Mouse (Mus musculus) stomach, postnatal 0 days (tissue): ENCODE results near the gene Nfrkb. TPM values are rescaled to one million over a fixed set of nuclear protein-coding genes. Genes with fewer than 3 reads are reported as not detected.

Experiments
- ATAC-seq: fragments of 200-750 bp; cut with Nextera tagmentation; 2 replicates; pipeline ENCODE4 v1.8.0; 2017; ENCODE audit not compliant: low FRiP score, low TSS enrichment
- DNase-seq: peaks from one replicate; pipeline ENCODE4 v3.0.0-alpha.2; 2016; ENCODE audit warnings: low spot score
- H3K27ac ChIP-seq: fragments of 300-500 bp; sonication (generic); replicated peaks from 2 replicates; pipeline ENCODE4 v1.5.1; 2014; ENCODE audit warnings: mild to moderate bottlenecking, control low read depth
- H3K27me3 ChIP-seq: fragments of 300-500 bp; sonication (generic); 2 replicates; pipeline ENCODE4 v1.6.1; 2014; ENCODE audit warnings: low read length; ENCODE audit not compliant: control insufficient read depth, insufficient read depth
- H3K36me3 ChIP-seq: fragments of 300-500 bp; sonication (generic); 2 replicates; pipeline ENCODE4 v1.6.1; 2014; ENCODE audit warnings: low read length, mixed read lengths; ENCODE audit not compliant: control insufficient read depth, insufficient read depth
- H3K4me1 ChIP-seq: fragments of 300-500 bp; sonication (generic); replicated peaks from 2 replicates; pipeline ENCODE4 v1.6.1; 2014; ENCODE audit warnings: antibody characterized with exemption; ENCODE audit not compliant: control insufficient read depth, insufficient read depth
- H3K4me2 ChIP-seq: fragments of 300-500 bp; sonication (generic); replicated peaks from 2 replicates; pipeline ENCODE4 v1.6.1; 2014; ENCODE audit warnings: low read depth, mild to moderate bottlenecking, control low read depth, moderate library complexity
- H3K4me3 ChIP-seq: fragments of 300-500 bp; sonication (generic); 2 replicates; pipeline ENCODE4 v1.5.1; 2014; ENCODE audit warnings: low read depth, low read length, control low read depth
- H3K9ac ChIP-seq: fragments of 300-500 bp; sonication (generic); 2 replicates; pipeline ENCODE4 v1.6.1; 2014; ENCODE audit warnings: mild to moderate bottlenecking, low read length, control low read depth, mixed read lengths
- H3K9me3 ChIP-seq: fragments of 300-500 bp; sonication (generic); 2 replicates; pipeline ENCODE4 v1.6.1; 2016; ENCODE audit warnings: low read length; ENCODE audit not compliant: control insufficient read depth
- CTCF ChIP-seq: IDR thresholded peaks from 2 replicates; pipeline ENCODE4 v1.5.1; 2016; ENCODE audit warnings: antibody characterized with exemption, low read depth, mild to moderate bottlenecking, moderate library complexity
- EP300 ChIP-seq: optimal IDR thresholded peaks from 2 replicates; pipeline ENCODE3; 2016; ENCODE audit warnings: antibody characterized with exemption
- WGBS: fragments of 180-500 bp; shearing (Covaris S2); extraction: QIAGEN DNeasy Blood & Tissue Kit; methylation state at CpG from one replicate; pipeline ENCODE4 v1.1.7; 2014; 5-methylcytosine and 5-hydroxymethylcytosine counted together
- polyA plus RNA-seq: library from polyadenylated mRNA; unstranded; fragments of >200 nt; fragmentation: Nextera tagmentation; extraction: Ambion mirVana; gene quantifications from 2 replicates; pipeline ENCODE4 v1.2.1, GENCODE M21; 2015

Gene Nfrkb
- polyA plus RNA-seq, 1 experiment from 2014 or later, result 9.0 TPM

DNA sequence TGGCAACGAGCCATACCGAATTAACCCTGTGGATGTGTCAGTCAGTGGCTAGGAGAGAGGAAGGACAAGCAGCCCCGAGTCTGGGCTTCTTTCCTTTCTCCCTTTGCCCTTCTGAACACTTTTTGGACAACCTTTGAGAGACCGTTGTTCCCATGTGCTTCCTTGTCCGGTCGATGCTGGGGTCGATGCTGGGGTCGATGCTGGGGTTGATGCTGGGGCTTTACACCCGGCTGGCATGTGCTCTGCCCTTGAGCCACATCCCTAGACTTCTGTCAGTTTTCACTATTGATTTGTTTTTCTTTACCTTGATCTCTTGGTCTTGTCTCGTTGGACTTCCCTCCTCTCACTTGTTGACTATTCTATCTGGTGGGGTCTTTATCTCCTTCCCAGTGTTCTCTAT lies 32.5 kb upstream of the Nfrkb start:
- Histone ChIP-seq H3K27me3 (no peaks in the 10 kb centered on the region), H3K4me1 (no peaks in the 10 kb centered on the region), H3K27ac (no peak overlapping the region), H3K9ac (no peak overlapping the region), H3K4me2 (no peak overlapping the region), H3K9me3 (no peaks in the 10 kb centered on the region), H3K4me3 (no peak overlapping the region), H3K36me3 (peaks cover 2% of the 10 kb centered on the region; the same call in 1 of the 2 replicates)
- TF ChIP-seq EP300 (no peak), CTCF (no peak)
- ATAC-seq (no peak), DNase-seq (no peak)
- WGBS, result 80% methylated on average over 10 of the region's 10 CpGs

GRCm38 (mm10) chr9:31354051-31354450 lies 31.9 kb upstream of the Nfrkb start:
- peaks cover 7% of the 10 kb centered on the region for H3K36me3 ChIP-seq
- TF ChIP-seq EP300 (no peak), CTCF (no peak)
- H3K9me3 ChIP-seq, result no peaks in the 10 kb centered on the region
- no peak overlapping the region for H3K4me3 ChIP-seq
- no peak overlapping the region for H3K4me2 ChIP-seq
- no peaks in the 10 kb centered on the region for H3K27me3 ChIP-seq
- no peak overlapping the region for H3K9ac ChIP-seq
- WGBS, result 67% methylated on average over 7 of the region's 7 CpGs
- DNase-seq, result no peak
- no peaks in the 10 kb centered on the region for H3K4me1 ChIP-seq
- H3K27ac ChIP-seq, result no peak overlapping the region
- ATAC-seq, result no peak

GRCm38 (mm10) chr9:31363698-31364609 lies 22.0 kb upstream of the Nfrkb start:
- no peaks in the 10 kb centered on the region for H3K27me3 ChIP-seq
- H3K36me3 ChIP-seq, result peaks cover 7% of the 10 kb centered on the region
- H3K4me1 ChIP-seq, result no peaks in the 10 kb centered on the region
- no peak overlapping the region for H3K27ac ChIP-seq
- no peak overlapping the region for H3K4me2 ChIP-seq
- 87% methylated on average over 9 of the region's 9 CpGs for WGBS
- H3K9ac ChIP-seq, result no peak overlapping the region
- ATAC-seq (no peak), DNase-seq (no peak)
- no peak overlapping the region for H3K4me3 ChIP-seq
- TF ChIP-seq EP300 (no peak), CTCF (no peak)
- H3K9me3 ChIP-seq, result no peaks in the 10 kb centered on the region

GRCm38 (mm10) chr9:31365086-31365485 lies 20.9 kb upstream of the Nfrkb start:
- 69% methylated on average over 8 of the region's 8 CpGs for WGBS
- H3K4me1 ChIP-seq, result no peaks in the 10 kb centered on the region
- TF ChIP-seq EP300 (no peak), CTCF (no peak)

GRCm38 (mm10) chr9:31371740-31372139 lies 14.3 kb upstream of the Nfrkb start:
- WGBS, result 93% methylated on average over 3 of the region's 3 CpGs
- H3K4me2 ChIP-seq, result no peak overlapping the region
- no peak for ATAC-seq
- DNase-seq, result no peak
- no peak for TF ChIP-seq EP300
- TF ChIP-seq CTCF, result no peak
- no peaks in the 10 kb centered on the region for H3K9me3 ChIP-seq
- no peak overlapping the region for H3K4me3 ChIP-seq
- no peaks in the 10 kb centered on the region for H3K27me3 ChIP-seq
- H3K9ac ChIP-seq, result no peak overlapping the region
- no peak overlapping the region for H3K27ac ChIP-seq
- H3K4me1 ChIP-seq, result no peaks in the 10 kb centered on the region
- no peaks in the 10 kb centered on the region for H3K36me3 ChIP-seq

More at GRCm38 (mm10) chr9:31365086-31365485, 20.9 kb upstream of the Nfrkb start:
- H3K9ac ChIP-seq, result no peak overlapping the region
- no peak overlapping the region for H3K27ac ChIP-seq
- H3K4me2 ChIP-seq, result no peak overlapping the region
- no peak for DNase-seq
- no peaks in the 10 kb centered on the region for H3K27me3 ChIP-seq
- no peak overlapping the region for H3K4me3 ChIP-seq
- peaks cover 5% of the 10 kb centered on the region; the same call in 1 of the 2 replicates for H3K36me3 ChIP-seq
- no peaks in the 10 kb centered on the region for H3K9me3 ChIP-seq
- no peak for ATAC-seq

- Histone ChIP-seq H3K9ac (no peak overlapping the region), H3K27ac (no peak overlapping the region), H3K4me1 (no peaks in the 10 kb centered on the region), H3K36me3 (no peaks in the 10 kb centered on the region), H3K4me2 (no peak overlapping the region), H3K4me3 (no peak overlapping the region), H3K9me3 (no peaks in the 10 kb centered on the region), H3K27me3 (no peaks in the 10 kb centered on the region)
- DNase-seq (no peak), ATAC-seq (no peak)
- TF ChIP-seq CTCF, result no peak
- no peak for TF ChIP-seq EP300
These were observed 9.3 kb upstream of the Nfrkb start for GRCm38 (mm10) chr9:31376661-31377060.
